Mouse (Mus musculus) heart, adult 8-10 months (tissue): Measurements from ENCODE around the gene D630045J12Rik. TPM values are rescaled to one million over a fixed set of nuclear protein-coding genes. Genes with fewer than 3 reads are reported as not detected.

Experiments used
- DNase-seq: peaks from one replicate; pipeline ENCODE4 v3.0.0; 2022; ENCODE audit warnings: low spot score
- total RNA-seq, 4 experiments: library from RNA; stranded (reverse); gene quantifications; 2 replicates each; pipeline ENCODE4 v1.2.4; 2022

D630045J12Rik gene
- total RNA-seq, 4 experiments from 2014 or later = 1.7 to 2.1 (median 1.9) TPM

DNA sequence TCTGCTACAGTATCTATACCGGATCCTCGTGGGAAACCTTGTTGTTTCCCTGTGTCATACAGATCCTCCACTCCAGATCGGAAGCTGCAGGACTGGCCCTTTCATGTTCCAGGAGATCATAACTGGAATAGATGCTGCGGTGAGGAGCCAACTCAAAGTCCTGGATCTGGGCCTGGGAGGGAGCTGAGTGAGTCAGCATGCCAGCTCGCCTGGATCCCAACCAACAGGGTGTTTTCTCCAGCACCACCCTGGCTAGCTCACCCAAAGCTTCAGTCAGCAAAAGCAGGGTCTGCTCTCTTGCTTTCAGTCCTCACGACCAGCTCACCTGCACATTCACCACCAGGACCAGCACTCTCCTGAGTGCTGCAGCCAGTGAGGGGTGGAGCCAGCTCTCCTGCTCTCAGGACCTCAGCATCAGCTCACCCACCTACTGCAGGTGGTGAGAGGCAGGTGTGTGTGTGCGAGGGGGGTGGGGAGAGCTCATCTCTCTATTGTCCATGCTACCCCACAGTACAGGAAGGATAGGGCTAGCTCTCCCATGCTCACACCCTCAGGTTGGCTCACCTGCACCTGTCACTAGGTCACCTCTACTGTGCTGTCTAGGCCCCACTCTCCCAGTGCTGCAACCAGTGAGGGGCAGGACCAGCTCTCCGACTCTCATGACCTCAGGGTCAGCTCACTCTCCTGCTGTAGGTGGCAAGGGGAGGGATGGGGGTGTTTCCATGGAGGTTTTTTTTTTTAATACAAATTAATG, 118.8 kb downstream of the D630045J12Rik start:
- DNase-seq = peak; percentile 50

DNA sequence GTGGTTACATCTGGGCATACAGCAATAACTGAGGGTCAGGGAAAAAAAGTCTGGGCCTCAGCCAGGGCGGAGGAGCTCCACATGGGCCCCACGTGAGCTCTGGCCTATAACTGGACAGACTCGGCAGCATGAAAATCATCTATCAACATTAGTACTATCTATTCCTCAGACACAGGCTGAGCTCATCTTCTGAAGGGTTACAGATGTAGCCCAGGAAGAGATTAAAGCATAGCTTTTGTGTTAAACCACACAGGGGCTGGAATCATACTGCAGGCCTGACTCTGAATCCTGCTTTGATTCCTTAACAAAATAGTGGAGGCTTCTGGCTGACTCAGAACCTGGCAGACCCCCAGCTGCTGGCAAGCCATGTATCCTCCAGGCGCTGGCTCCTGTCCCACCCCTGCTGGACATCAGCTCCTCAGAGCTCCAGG, 122.0 kb downstream of the D630045J12Rik start:
- DNase-seq = peak; percentile 56

GRCm38 (mm10) chr6:38129883-38130282, 123.9 kb downstream of the D630045J12Rik start:
- no peak for DNase-seq

GRCm38 (mm10) chr6:38128115-38128514, 125.7 kb downstream of the D630045J12Rik start:
- DNase-seq = no peak

- DNase-seq = no peak
Measured at GRCm38 (mm10) chr6:38125462-38125861, 128.3 kb downstream of the D630045J12Rik start.

GRCm38 (mm10) chr6:38124882-38125281, 128.9 kb downstream of the D630045J12Rik start:
- no peak for DNase-seq

- no peak for DNase-seq
Measured at GRCm38 (mm10) chr6:38124207-38124835, 129.5 kb downstream of the D630045J12Rik start, which contains the start of gene Atp6v0a4. Gene Atp6v0a4, minus strand, starts transcription at chr6:38124586.

- no peak for DNase-seq
Measured at GRCm38 (mm10) chr6:38123471-38124206, 130.2 kb downstream of the D630045J12Rik start.

GRCm38 (mm10) chr6:38122791-38123190, 131.0 kb downstream of the D630045J12Rik start:
- DNase-seq = no peak

- DNase-seq = no peak
Measured at GRCm38 (mm10) chr6:38121843-38122242, 132.0 kb downstream of the D630045J12Rik start.

- DNase-seq = no peak
Measured at GRCm38 (mm10) chr6:38120681-38121371, 133.0 kb downstream of the D630045J12Rik start.

DNA sequence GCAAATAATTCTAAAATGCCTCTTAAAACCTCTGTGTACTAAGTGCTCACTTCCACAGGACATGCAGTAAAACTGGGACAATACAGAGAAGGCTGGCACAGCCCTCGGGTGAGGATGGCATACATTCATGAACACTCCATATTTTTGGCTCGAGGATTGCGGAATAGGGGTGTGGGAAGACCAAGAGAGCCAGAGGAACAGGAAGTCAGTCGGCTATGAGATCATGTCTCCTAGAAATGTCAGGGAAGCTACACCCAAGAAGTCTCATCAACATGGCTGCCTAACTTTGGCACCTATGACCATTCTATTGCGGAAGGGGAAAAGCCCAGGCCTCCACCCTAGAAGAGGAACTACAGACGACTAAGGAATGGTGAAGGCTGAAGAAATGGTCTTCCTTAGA, 135.5 kb downstream of the D630045J12Rik start:
- DNase-seq = no peak

DNA sequence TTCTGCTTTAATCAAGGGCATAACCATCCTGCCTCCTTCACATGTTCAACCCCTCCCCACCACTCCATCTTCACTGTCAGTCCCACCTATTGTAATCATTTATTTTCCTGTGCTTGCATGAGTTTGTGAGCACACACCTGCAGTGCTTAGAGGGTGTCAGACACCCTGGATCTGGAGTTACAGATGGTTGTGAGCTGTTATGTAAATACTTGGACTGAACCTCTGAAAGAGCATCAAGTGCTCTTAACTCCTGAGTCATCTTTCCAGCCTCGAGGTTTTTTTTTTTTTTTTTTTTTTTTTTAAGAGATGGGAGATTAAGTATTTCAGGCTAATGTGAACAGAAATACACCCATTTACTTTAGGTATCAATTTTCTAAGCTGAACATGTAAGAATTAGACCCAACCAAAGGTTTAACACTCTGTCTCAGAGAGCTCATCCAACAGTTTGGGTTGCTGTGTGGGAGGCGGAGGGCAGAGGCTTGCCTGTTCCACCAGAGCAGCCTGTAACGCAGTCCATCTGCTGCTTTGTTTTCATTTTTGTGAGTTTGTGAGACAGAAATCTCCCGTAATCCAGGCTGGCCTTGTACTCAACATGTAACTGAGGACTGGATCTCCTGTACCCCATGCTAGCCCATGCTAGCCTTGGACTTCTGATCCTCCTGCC, 137.6 kb downstream of the D630045J12Rik start:
- DNase-seq = no peak

DNA sequence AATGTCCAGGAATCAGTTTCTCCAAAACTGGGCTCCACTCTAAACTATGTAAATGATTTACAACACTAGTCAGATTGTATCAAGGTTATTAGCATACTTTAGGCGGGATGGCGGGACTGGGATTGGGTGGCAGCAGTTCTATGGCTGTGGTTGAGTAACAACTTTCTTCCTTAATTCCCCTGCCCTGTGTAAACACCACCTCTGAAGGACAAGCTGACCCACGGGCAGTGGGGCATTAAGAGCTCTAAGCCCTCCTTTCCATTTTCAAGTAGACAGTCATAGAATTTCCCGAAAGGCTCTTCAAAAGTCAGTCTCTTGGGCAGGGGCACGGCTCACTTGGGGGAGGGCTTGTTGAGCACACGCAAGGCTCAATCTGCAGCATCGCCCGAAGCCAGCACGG, 142.9 kb downstream of the D630045J12Rik start:
- no peak for DNase-seq

DNA sequence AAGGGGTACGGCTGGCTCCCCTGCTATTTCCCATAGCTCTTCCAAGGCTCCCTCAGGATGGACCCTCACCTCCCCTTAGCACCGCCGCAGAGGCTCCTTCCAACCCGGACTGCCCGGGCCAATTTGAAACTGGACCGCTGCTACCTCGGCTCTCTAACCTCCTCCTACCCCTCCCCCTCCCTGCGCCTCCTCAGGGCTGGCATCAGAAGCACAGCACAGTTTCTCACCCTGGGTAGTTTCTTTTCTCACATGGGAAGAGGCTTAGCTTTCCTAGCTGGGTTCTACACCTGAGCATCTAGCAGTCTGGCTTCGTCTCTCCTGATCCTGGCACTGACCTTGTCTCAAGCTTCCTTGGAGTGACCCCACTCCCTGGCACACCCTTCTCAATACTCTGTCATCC, 143.9 kb downstream of the D630045J12Rik start:
- no peak for DNase-seq

- no peak for DNase-seq
Measured at GRCm38 (mm10) chr6:38109160-38109795, 144.5 kb downstream of the D630045J12Rik start, which contains the start of gene Tmem213. Gene Tmem213, plus strand, starts transcription at chr6:38109255.

DNA sequence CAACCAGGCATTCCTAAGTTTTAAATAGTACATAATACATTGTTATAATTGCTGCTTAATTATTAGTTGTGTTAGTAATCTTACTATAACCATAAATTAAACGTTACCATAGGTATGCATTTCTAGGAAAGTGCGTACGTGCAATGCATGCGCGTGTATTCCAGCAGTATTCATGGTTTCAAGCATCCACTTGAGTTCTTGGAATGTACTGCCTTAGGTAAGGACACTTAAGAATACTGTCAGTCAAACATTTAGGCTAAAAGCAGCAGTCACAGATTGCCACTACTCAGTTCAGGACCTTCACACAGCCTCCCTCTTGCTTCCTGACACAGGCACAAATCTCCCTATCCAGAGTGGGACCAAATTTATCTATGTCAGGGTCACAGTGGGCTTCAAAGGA, 145.4 kb downstream of the D630045J12Rik start:
- DNase-seq = no peak

- no peak for DNase-seq
Measured at GRCm38 (mm10) chr6:38105924-38106323, 147.9 kb downstream of the D630045J12Rik start.

DNA sequence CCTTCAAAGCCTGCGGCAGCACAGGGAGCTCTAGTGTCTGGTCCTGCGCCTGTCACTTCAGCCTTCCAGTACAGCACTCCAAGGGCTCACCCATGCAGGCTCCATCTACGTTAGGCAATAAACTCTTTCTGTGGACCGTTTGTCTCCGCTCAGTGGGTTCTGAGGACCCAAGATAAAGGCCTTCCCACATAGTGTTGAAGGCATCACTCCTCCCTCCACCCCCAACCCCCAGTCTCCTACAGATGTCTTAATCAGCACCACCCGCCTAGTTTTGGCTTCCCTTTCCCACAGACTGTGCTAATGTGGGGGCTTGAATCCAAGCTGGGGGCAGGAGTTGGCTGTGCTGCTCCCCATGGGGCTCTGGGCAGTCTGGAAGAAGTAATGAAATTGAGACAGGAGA, 150.0 kb downstream of the D630045J12Rik start:
- no peak for DNase-seq

GRCm38 (mm10) chr6:38102216-38102795, 151.5 kb downstream of the D630045J12Rik start:
- DNase-seq = no peak
